Mouse (Mus musculus) midbrain, postnatal 0 days (tissue): ENCODE results near the gene Nr6a1. TPM values are rescaled to one million over a fixed set of nuclear protein-coding genes. Genes with fewer than 3 reads are reported as not detected.

Source experiments
- ATAC-seq: fragments of 200-750 bp; cut with Nextera tagmentation; 2 replicates; pipeline ENCODE4 v1.8.0; 2017; ENCODE audit warnings: moderate number of reproducible peaks, mild to moderate bottlenecking, moderate TSS enrichment, moderate library complexity; ENCODE audit not compliant: low FRiP score
- DNase-seq: peaks from one replicate; pipeline ENCODE4 v3.0.0-alpha.2; 2015; ENCODE audit warnings: low spot score
- H3K27ac ChIP-seq: fragments of 300-500 bp; sonication (generic); 2 replicates; pipeline ENCODE4 v1.5.1; 2014; ENCODE audit warnings: low read depth, mild to moderate bottlenecking, low read length, mixed read lengths
- H3K27me3 ChIP-seq: fragments of 300-500 bp; sonication (generic); 2 replicates; pipeline ENCODE4 v1.6.1; 2014; ENCODE audit warnings: low read length, control low read depth, mixed read lengths; ENCODE audit not compliant: insufficient read depth
- H3K36me3 ChIP-seq: fragments of 300-500 bp; sonication (generic); 2 replicates; pipeline ENCODE4 v1.6.1; 2014; ENCODE audit warnings: low read length, control low read depth, mixed read lengths; ENCODE audit not compliant: insufficient read depth
- H3K4me1 ChIP-seq: fragments of 300-500 bp; sonication (generic); 2 replicates; pipeline ENCODE4 v1.6.1; 2014; ENCODE audit warnings: mild to moderate bottlenecking, control low read depth, antibody characterized with exemption, low read length, mixed read lengths; ENCODE audit not compliant: insufficient read depth
- H3K4me2 ChIP-seq: fragments of 300-500 bp; sonication (generic); 2 replicates; pipeline ENCODE4 v1.6.1; 2014; ENCODE audit warnings: low read depth, mild to moderate bottlenecking, low read length, mixed read lengths; ENCODE audit not compliant: poor library complexity, severe bottlenecking
- H3K4me3 ChIP-seq: fragments of 300-500 bp; sonication (generic); 2 replicates; pipeline ENCODE4 v1.5.1; 2014; ENCODE audit warnings: low read depth, mild to moderate bottlenecking, low read length, moderate library complexity
- H3K9ac ChIP-seq: fragments of 300-500 bp; sonication (generic); replicated peaks from 2 replicates; pipeline ENCODE4 v1.6.1; 2014; ENCODE audit warnings: mild to moderate bottlenecking, low read length, moderate library complexity, mixed read lengths; ENCODE audit not compliant: poor library complexity, severe bottlenecking
- H3K9me3 ChIP-seq: fragments of 300-500 bp; sonication (generic); 2 replicates; pipeline ENCODE4 v1.6.1; 2016; ENCODE audit warnings: low read length, control low read depth
- CTCF ChIP-seq: IDR thresholded peaks from 2 replicates; pipeline ENCODE4 v1.5.1; 2016; ENCODE audit warnings: antibody characterized with exemption, mild to moderate bottlenecking
- WGBS: fragments of 180-500 bp; shearing (Covaris S2); extraction: QIAGEN DNeasy Blood & Tissue Kit; methylation state at CpG from one replicate; pipeline ENCODE4 v1.1.7; 2014; 5-methylcytosine and 5-hydroxymethylcytosine counted together
- polyA plus RNA-seq: library from polyadenylated mRNA; unstranded; fragments of >200 nt; fragmentation: Nextera tagmentation; extraction: Ambion mirVana; gene quantifications from 2 replicates; pipeline ENCODE4 v1.2.1, GENCODE M21; 2015
- total RNA-seq: library from RNA; depleted of rRNA; stranded (reverse); fragments of >200 nt; gene quantifications from 2 replicates; pipeline ENCODE4 v1.2.3, GENCODE M21; 2014

Nr6a1 gene
- total and polyA plus RNA-seq, 2 experiments from 2014 or later = 0.93 to 4.9 TPM

DNA sequence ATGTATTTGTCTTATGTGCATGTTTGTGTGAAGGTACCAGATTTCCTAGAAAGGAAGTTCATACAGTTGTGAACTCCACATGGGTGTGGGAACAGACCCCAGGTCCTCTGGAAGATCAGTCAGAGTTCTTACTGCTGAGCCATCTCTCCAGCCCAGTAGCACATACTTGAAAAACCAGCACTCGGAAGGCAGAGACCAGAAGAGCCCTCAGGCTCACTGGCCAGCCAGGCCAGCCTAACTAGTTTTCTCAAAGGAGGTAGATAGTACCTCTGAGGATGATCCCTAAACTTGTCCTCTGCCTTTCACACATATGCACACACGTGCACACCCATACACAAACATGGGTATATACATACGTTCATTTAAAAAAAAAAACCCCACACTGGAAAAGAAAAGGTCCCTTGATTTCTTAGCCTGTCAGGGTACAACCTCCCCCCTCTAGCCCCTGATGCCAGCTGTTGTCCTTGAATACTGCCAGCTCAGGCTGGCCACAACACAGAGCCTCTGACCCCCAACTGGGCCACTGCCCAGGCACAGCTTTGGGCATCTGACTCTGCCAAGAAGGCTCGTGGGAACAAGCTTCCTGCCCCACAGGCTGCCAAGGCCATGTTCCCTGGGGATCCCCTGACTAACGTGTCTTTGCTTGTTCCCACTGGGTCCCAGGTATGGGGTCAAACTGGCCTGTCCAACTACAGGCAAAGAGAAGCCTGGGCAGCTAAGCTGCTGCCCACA, 25.8 kb upstream of the Nr6a1 start:
- ATAC-seq (no peak), DNase-seq (peak; percentile 82)
- no peaks in the 10 kb centered on the region for H3K27me3 ChIP-seq
- no peak overlapping the region for H3K4me2 ChIP-seq
- H3K36me3 ChIP-seq = no peaks in the 10 kb centered on the region
- H3K27ac ChIP-seq = no peak overlapping the region
- no peaks in the 10 kb centered on the region for H3K9me3 ChIP-seq
- WGBS = 70% methylated on average over 5 of the region's 5 CpGs
- no peaks in the 10 kb centered on the region for H3K4me1 ChIP-seq
- no peak overlapping the region for H3K4me3 ChIP-seq
- no peak for TF ChIP-seq CTCF
- no peak overlapping the region for H3K9ac ChIP-seq

DNA sequence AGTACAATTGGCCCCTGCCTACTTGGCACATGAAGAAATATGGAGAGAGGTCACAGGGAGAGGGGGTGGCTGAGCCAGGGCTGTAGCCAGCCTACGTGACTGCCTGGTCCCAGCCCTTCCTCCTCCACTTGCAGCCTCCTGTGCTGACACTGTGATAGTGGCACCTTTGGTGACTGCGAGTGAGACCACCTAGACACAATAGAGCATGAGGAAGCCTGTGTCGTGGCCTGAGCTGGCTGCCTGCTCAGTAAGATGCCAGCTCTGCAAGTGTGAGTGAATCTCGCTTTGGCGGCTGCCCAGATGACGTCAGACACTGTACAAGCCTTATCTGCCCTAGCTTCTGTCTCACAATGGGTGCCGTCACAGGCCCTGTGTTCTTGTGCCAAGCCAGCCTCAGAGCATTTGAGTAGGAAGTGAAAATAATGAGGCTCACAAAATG, 22.8 kb upstream of the Nr6a1 start:
- Histone ChIP-seq H3K9ac (no peak overlapping the region), H3K9me3 (no peaks in the 10 kb centered on the region), H3K4me2 (no peak overlapping the region), H3K27me3 (no peaks in the 10 kb centered on the region), H3K36me3 (no peaks in the 10 kb centered on the region), H3K4me3 (no peak overlapping the region), H3K4me1 (no peaks in the 10 kb centered on the region), H3K27ac (no peak overlapping the region; the same call in 1 of the 2 replicates)
- WGBS = 60% methylated on average over 7 of the region's 7 CpGs
- peak; percentile 82 for DNase-seq
- ATAC-seq = peak; percentile 86
- no peak for TF ChIP-seq CTCF

DNA sequence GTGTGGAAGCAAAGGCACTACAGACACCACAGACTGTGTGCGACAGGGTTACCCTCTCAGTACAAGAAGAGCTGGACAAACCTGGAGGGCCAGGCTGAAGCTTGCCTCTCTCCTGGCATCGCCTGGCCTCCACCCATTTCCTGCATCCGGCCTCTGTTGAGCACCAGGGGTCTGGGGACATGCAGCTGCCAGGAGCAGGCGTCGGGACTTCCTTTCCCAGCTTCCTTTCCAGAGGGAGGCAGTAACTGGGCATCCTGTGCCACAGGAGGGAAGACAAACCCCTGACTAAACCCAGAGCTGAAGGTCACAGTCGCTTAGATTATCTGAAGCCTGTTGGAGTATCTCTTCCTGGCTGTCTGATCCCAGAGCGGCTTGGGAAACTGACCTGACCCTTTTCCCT, 20.1 kb upstream of the Nr6a1 start:
- Histone ChIP-seq H3K9ac (no peak overlapping the region), H3K9me3 (no peaks in the 10 kb centered on the region), H3K4me2 (no peak overlapping the region), H3K27ac (no peak overlapping the region), H3K4me3 (no peak overlapping the region), H3K4me1 (no peaks in the 10 kb centered on the region), H3K27me3 (no peaks in the 10 kb centered on the region), H3K36me3 (no peaks in the 10 kb centered on the region)
- DNase-seq (no peak), ATAC-seq (no peak)
- WGBS = 76% methylated on average over 7 of the region's 7 CpGs
- TF ChIP-seq CTCF = no peak

DNA sequence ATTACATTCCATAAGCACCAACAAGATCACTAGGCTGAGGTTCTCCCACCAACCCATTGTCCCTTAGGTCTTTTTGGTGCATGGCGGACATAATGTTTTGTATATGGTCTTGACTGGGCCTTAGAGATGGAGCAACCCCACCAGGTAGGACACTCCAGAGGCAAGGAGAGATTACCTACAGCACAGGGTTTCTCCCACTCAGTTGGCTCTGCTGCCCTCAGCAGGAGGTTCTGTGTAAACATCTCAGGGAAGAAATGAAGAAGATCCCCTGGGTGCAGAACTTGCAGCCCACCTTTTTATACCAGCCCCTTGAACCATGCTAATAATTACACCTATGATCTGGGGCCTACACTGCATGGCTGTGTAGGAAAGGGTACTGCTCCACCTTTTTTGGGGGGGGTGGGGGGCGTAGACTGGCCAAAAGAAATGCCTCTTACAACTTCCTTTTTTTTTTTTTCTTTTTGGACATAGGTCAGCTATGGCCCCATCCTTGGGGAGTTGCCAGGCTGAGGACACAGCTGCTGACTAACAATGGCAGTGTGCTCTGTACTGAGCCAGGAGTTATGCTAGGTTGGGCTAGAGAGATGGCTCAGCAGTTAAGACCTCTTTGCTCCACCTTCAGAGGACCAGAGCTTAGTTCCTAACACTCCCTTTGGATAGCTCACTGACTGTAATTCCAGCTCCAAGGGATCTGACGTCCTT, 17.1 kb upstream of the Nr6a1 start:
- WGBS = 86% methylated on average over 3 of the region's 3 CpGs
- TF ChIP-seq CTCF = no peak; the same call in 1 of the 2 replicates
- Histone ChIP-seq H3K9me3 (no peaks in the 10 kb centered on the region), H3K4me2 (no peak overlapping the region), H3K27me3 (no peaks in the 10 kb centered on the region), H3K27ac (no peak overlapping the region), H3K4me3 (no peak overlapping the region), H3K4me1 (no peaks in the 10 kb centered on the region), H3K9ac (no peak overlapping the region), H3K36me3 (no peaks in the 10 kb centered on the region)
- no peak for DNase-seq
- ATAC-seq = no peak

DNA sequence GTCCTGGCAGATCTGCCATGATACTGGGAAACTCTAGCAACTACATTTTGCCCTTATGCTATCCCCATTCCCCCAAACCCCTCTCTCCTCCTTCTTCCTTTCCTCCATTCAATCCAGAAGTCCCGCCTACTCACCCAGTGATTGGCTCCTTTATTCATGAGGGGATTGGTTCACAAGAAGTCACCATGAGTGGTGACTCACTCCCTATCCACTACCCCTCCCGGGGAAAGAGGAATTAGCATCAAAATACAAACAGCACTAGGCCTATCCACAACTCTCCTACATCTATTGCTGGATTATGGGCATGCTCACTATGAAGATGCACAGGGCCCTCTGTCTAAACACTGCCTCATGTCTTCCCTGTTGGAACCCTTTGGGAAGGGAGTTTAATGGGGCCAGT, 16.5 kb upstream of the Nr6a1 start:
- no peak overlapping the region for H3K27ac ChIP-seq
- no peaks in the 10 kb centered on the region for H3K27me3 ChIP-seq
- H3K4me2 ChIP-seq = no peak overlapping the region
- no peak for TF ChIP-seq CTCF
- no peaks in the 10 kb centered on the region for H3K36me3 ChIP-seq
- 49% methylated on average over 2 of the region's 2 CpGs for WGBS
- H3K9ac ChIP-seq = no peak overlapping the region
- ATAC-seq (no peak), DNase-seq (no peak)
- H3K4me3 ChIP-seq = no peak overlapping the region
- no peaks in the 10 kb centered on the region for H3K9me3 ChIP-seq
- H3K4me1 ChIP-seq = no peaks in the 10 kb centered on the region

DNA sequence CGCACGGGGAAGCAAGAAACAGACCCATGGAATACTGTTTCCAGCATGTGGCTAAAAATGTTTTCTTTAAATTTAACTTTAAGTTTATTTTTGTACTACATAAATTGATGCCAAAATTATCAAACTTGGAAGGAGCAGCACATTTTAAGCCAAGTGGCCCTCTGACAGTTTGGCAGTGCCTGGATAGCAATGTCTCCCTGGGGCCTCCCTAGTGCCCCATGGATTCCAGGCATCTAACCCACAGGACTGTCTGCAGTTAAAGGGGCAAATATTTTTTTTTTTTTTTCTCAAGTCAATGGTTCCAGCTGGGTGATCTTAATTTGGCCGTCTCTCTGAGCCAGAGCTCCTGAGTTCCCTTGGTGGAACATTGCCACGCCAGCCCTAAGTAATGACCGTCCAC, 15.7 kb upstream of the Nr6a1 start:
- no peak for DNase-seq
- no peak for ATAC-seq

More for the DNA sequence above, 15.7 kb upstream of the Nr6a1 start:
- Histone ChIP-seq H3K9me3 (no peaks in the 10 kb centered on the region), H3K36me3 (no peaks in the 10 kb centered on the region), H3K27me3 (no peaks in the 10 kb centered on the region), H3K4me3 (no peak overlapping the region), H3K4me2 (no peak overlapping the region), H3K27ac (no peak overlapping the region), H3K4me1 (no peaks in the 10 kb centered on the region), H3K9ac (no peak overlapping the region)
- WGBS = 79% methylated on average over 5 of the region's 5 CpGs
- no peak for TF ChIP-seq CTCF
